Mouse (Mus musculus): Measurements from ENCODE around the gene Bad. TPM values are rescaled to one million over a fixed set of nuclear protein-coding genes. Genes with fewer than 3 reads are reported as not detected.

Gene Bad
- polyA plus RNA-seq, 1 experiment from 2014 or later: 87.4 TPM

- no peaks in the 10 kb centered on the region for H3K36me3 ChIP-seq (ENCODE audit: control insufficient read depth, insufficient read depth, low read length)
- ATAC-seq (ENCODE audit: low read depth): peak; percentile 93
- under 1% methylated on average over 50 of the region's 66 CpGs for WGBS
- H3K4me1 ChIP-seq (ENCODE audit: control insufficient read depth, insufficient read depth, low read length): peaks cover 14% of the 10 kb centered on the region
- peak within 1 kb of the TSS; percentile 90 for H3K9ac ChIP-seq (replicated peaks; ENCODE audit: low read depth, low read length)
- peak within 1 kb of the TSS; percentile 96 for H3K4me2 ChIP-seq (ENCODE audit: low read depth, low read length)
- H3K27me3 ChIP-seq (ENCODE audit: control insufficient read depth, insufficient read depth, low read length): peaks cover 42% of the 10 kb centered on the region
- no peaks in the 10 kb centered on the region for H3K9me3 ChIP-seq (ENCODE audit: control insufficient read depth, low read length)
- peak within 1 kb of the TSS; percentile 73 for H3K4me3 ChIP-seq (ENCODE audit: low read depth, low read length)
- peak within 1 kb of the TSS; percentile 91 for H3K27ac ChIP-seq (ENCODE audit: low read depth, low read length)
These were observed 19.8 kb upstream of the Bad start, which contains the start of gene Esrra for GRCm38 (mm10) chr19:6921647-6922567. TSS of gene Esrra (minus strand) at chr19:6921813.

DNA sequence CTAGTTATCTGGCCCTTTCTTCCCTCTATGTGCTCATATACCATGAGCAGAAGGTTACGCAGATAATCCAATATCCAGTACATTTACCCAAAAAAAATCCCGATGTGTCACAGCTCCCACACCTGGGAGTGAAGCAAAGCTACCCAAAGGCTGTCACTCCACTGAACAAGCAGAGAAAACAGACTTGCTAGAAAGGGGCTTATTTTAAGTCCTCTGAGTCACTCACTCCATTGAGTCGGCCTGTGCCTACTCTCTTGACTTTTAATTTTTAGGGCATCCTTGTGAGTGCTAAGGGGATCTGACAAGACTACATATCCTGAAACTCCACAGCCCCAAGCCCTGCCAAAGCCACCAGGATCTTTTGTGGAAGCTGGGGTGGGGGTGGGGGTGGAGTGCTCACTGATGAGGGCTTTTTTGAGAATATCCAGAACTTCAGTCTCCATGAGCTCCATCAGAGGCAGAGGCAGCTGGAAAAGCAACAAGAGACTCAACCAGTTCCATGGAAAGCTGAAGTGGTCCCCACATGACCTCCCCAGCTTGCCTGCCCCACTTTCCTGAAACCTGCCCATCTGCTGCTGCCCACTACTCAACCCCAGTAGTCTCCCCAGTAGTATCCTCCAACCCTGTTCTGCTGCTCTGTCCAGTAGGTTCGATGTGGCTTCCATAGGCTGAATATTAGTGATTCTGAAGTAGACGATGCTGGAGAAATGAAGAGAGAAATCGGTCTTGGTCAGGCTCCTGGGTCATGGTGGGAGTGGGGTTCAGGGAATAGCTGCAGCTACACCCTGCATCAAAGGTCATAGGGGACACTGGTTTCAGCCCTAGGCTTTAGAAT is 18.5 kb upstream of the Bad start:
- no peak for ATAC-seq (ENCODE audit: low read depth)
- peaks cover 48% of the 10 kb centered on the region for H3K27me3 ChIP-seq (ENCODE audit: control insufficient read depth, insufficient read depth, low read length)
- WGBS: 67% methylated on average over 6 of the region's 6 CpGs
- no peaks in the 10 kb centered on the region for H3K36me3 ChIP-seq (ENCODE audit: control insufficient read depth, insufficient read depth, low read length)
- H3K4me2 ChIP-seq (ENCODE audit: low read depth, low read length): peak overlapping the region; percentile 96; the same call in 1 of the 2 replicates
- H3K4me3 ChIP-seq (ENCODE audit: low read depth, low read length): peak overlapping the region; percentile 73; the same call in 1 of the 2 replicates
- peaks cover 14% of the 10 kb centered on the region for H3K4me1 ChIP-seq (ENCODE audit: control insufficient read depth, insufficient read depth, low read length)
- H3K9me3 ChIP-seq (ENCODE audit: control insufficient read depth, low read length): no peaks in the 10 kb centered on the region
- H3K27ac ChIP-seq (ENCODE audit: low read depth, low read length): no peak overlapping the region
- H3K9ac ChIP-seq (replicated peaks; ENCODE audit: low read depth, low read length): no peak overlapping the region

- peaks cover 14% of the 10 kb centered on the region for H3K4me1 ChIP-seq (ENCODE audit: control insufficient read depth, insufficient read depth, low read length)
- H3K27ac ChIP-seq (ENCODE audit: low read depth, low read length): no peak overlapping the region
- 3% methylated on average over 39 of the region's 39 CpGs for whole genome bisulfite sequencing
- H3K27me3 ChIP-seq (ENCODE audit: control insufficient read depth, insufficient read depth, low read length): peaks cover 54% of the 10 kb centered on the region
- H3K9ac ChIP-seq (replicated peaks; ENCODE audit: low read depth, low read length): no peak overlapping the region
- H3K4me3 ChIP-seq (ENCODE audit: low read depth, low read length): no peak overlapping the region
- no peaks in the 10 kb centered on the region for H3K36me3 ChIP-seq (ENCODE audit: control insufficient read depth, insufficient read depth, low read length)
- H3K4me2 ChIP-seq (ENCODE audit: low read depth, low read length): peak overlapping the region; percentile 11; the same call in 1 of the 2 replicates
- ATAC-seq (ENCODE audit: low read depth): no peak
- no peaks in the 10 kb centered on the region for H3K9me3 ChIP-seq (ENCODE audit: control insufficient read depth, low read length)
These were observed 17.0 kb upstream of the Bad start for GRCm38 (mm10) chr19:6924461-6925306.

GRCm38 (mm10) chr19:6925307-6925573 is 16.4 kb upstream of the Bad start, which contains the start of gene Catsperz:
TSS of gene Catsperz (minus strand) at chr19:6925380.
- Histone ChIP-seq H3K4me3 (ENCODE audit: low read depth, low read length) (peak within 1 kb of the TSS; percentile 9; the same call in 1 of the 2 replicates), H3K4me2 (ENCODE audit: low read depth, low read length) (peak within 1 kb of the TSS; percentile 11; the same call in 1 of the 2 replicates), H3K27me3 (ENCODE audit: control insufficient read depth, insufficient read depth, low read length) (peaks cover 56% of the 10 kb centered on the region), H3K27ac (ENCODE audit: low read depth, low read length) (no peak within 1 kb of the TSS), H3K9me3 (ENCODE audit: control insufficient read depth, low read length) (no peaks in the 10 kb centered on the region), H3K9ac (replicated peaks; ENCODE audit: low read depth, low read length) (no peak within 1 kb of the TSS), H3K36me3 (ENCODE audit: control insufficient read depth, insufficient read depth, low read length) (no peaks in the 10 kb centered on the region), H3K4me1 (ENCODE audit: control insufficient read depth, insufficient read depth, low read length) (peaks cover 8% of the 10 kb centered on the region)
- ATAC-seq (ENCODE audit: low read depth): no peak
- WGBS: 2% methylated on average over 9 of the region's 9 CpGs

- peaks cover 3% of the 10 kb centered on the region for H3K4me1 ChIP-seq (ENCODE audit: control insufficient read depth, insufficient read depth, low read length)
- WGBS: 5% methylated on average over 40 of the region's 40 CpGs
- H3K27me3 ChIP-seq (ENCODE audit: control insufficient read depth, insufficient read depth, low read length): peaks cover 57% of the 10 kb centered on the region
- no peak overlapping the region for H3K27ac ChIP-seq (ENCODE audit: low read depth, low read length)
- no peaks in the 10 kb centered on the region for H3K36me3 ChIP-seq (ENCODE audit: control insufficient read depth, insufficient read depth, low read length)
- H3K9ac ChIP-seq (replicated peaks; ENCODE audit: low read depth, low read length): no peak overlapping the region
- ATAC-seq (ENCODE audit: low read depth): no peak
- H3K9me3 ChIP-seq (ENCODE audit: control insufficient read depth, low read length): no peaks in the 10 kb centered on the region
- H3K4me2 ChIP-seq (ENCODE audit: low read depth, low read length): no peak overlapping the region
- peak overlapping the region; percentile 9; the same call in 1 of the 2 replicates for H3K4me3 ChIP-seq (ENCODE audit: low read depth, low read length)
These were observed 15.9 kb upstream of the Bad start for GRCm38 (mm10) chr19:6925611-6926329.

DNA sequence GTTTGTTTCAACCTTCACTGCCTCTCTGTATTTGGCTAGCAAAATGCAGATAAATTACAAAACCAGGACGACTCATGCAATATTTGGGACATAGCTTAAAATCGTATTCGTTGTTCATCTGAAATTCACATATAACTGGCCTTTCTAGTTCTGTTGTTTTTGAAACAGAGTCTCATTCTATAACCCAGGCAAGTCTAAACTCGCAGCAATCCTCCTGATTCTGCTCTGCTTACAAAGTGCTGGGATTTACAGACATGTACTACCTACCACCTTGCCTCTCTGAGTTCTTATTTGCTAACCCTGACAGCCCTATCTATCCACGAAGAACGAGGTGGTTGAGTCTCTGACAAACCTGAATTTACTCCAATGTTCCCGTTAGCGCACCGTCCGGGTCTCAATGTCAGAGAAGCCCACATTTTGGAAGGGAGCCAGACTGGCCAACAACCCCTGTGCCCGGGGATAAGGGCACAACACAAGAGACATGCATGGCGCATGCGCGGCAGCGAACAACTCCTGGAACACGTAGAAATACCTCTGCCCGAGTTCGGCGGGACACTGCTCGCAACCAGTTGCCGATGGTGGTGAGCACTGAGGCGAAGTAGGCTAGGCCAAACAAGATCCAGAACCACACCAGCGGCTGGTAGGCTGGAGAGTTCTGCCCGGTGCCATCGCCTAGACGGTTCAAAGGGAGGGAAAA is 15.0 kb upstream of the Bad start:
- Histone ChIP-seq H3K9ac (replicated peaks; ENCODE audit: low read depth, low read length) (no peak overlapping the region), H3K27me3 (ENCODE audit: control insufficient read depth, insufficient read depth, low read length) (peaks cover 60% of the 10 kb centered on the region), H3K4me2 (ENCODE audit: low read depth, low read length) (peak overlapping the region; percentile 41), H3K36me3 (ENCODE audit: control insufficient read depth, insufficient read depth, low read length) (no peaks in the 10 kb centered on the region), H3K27ac (ENCODE audit: low read depth, low read length) (no peak overlapping the region), H3K4me3 (ENCODE audit: low read depth, low read length) (peak overlapping the region; percentile 18; the same call in 1 of the 2 replicates), H3K4me1 (ENCODE audit: control insufficient read depth, insufficient read depth, low read length) (no peaks in the 10 kb centered on the region), H3K9me3 (ENCODE audit: control insufficient read depth, low read length) (no peaks in the 10 kb centered on the region)
- 10% methylated on average over 26 of the region's 26 CpGs for WGBS
- no peak for ATAC-seq (ENCODE audit: low read depth)

- no peaks in the 10 kb centered on the region for H3K36me3 ChIP-seq (ENCODE audit: control insufficient read depth, insufficient read depth, low read length)
- no peak overlapping the region for H3K4me2 ChIP-seq (ENCODE audit: low read depth, low read length)
- no peaks in the 10 kb centered on the region for H3K9me3 ChIP-seq (ENCODE audit: control insufficient read depth, low read length)
- H3K27me3 ChIP-seq (ENCODE audit: control insufficient read depth, insufficient read depth, low read length): peaks cover 70% of the 10 kb centered on the region
- H3K4me1 ChIP-seq (ENCODE audit: control insufficient read depth, insufficient read depth, low read length): no peaks in the 10 kb centered on the region
- no peak for ATAC-seq (ENCODE audit: low read depth)
- H3K27ac ChIP-seq (ENCODE audit: low read depth, low read length): no peak overlapping the region
- 11% methylated on average over 9 of the region's 9 CpGs for WGBS
- no peak overlapping the region for H3K9ac ChIP-seq (replicated peaks; ENCODE audit: low read depth, low read length)
- H3K4me3 ChIP-seq (ENCODE audit: low read depth, low read length): no peak overlapping the region
These were observed 13.6 kb upstream of the Bad start for GRCm38 (mm10) chr19:6928080-6928479.
